Comparison of ENCODE assay signal across 13 mouse cellular contexts in genomic region chr7:51617941-51618340, GRCm38 (mm10). TPM values are rescaled to one million over a fixed set of nuclear protein-coding genes. Genes with fewer than 3 reads are reported as not detected.
DNase-seq lines count a peak whose midpoint lies in the region; ATAC-seq and TF ChIP-seq lines count a peak whose summit lies in the region.
"Had no signal": no experiment of that assay in that cellular context is flagged by ENCODE, and none has a peak within 500 bp of the region (broad histone marks: within the 10 kb centered on the region; RNA-seq: fewer than 3 reads in every experiment).

No protein-coding gene starts in this region.

- ATAC-seq in neural tube, embryonic 13.5 days (ENCODE audit: low read depth): no peak
- no peak for ATAC-seq in hindbrain, embryonic 15.5 days (ENCODE audit: low FRiP score, low read depth)

- no peak overlapping the region for H3K4me3 ChIP-seq in heart, adult 2 months
- H3K4me3 ChIP-seq in neural tube, embryonic 13.5 days: no peak overlapping the region
- no peak overlapping the region for H3K4me3 ChIP-seq in hindbrain, embryonic 15.5 days
- H3K4me3 ChIP-seq: stomach, embryonic 15.5 days had no signal

- intact Hi-C loops in heart, adult 2 months (cut with DNase I): loop anchor here (2.0 kb wide), 1 partner anchor 355 kb away; no protein-coding TSS in a partner anchor

- H3K9me3 ChIP-seq in neural tube, embryonic 13.5 days: no peaks in the 10 kb centered on the region
- H3K9me3 ChIP-seq in hindbrain, embryonic 15.5 days: no peaks in the 10 kb centered on the region
- H3K9me3 ChIP-seq: stomach, embryonic 15.5 days had no signal

- TF ChIP-seq POLR2A in heart, adult 2 months (IDR thresholded peaks at IDR 0.05; ENCODE audit: insufficient read depth, low read depth, low read length): no peak

- H3K79me2 ChIP-seq in heart, adult 2 months (replicated peaks; ENCODE audit: control insufficient read depth, insufficient read depth, low read length): no peaks in the 10 kb centered on the region

- peak; percentile 65 for TF ChIP-seq CTCF in heart, adult 2 months (IDR thresholded peaks at IDR 0.05)

- no peak overlapping the region for H3K4me2 ChIP-seq in neural tube, embryonic 13.5 days
- H3K4me2 ChIP-seq in hindbrain, embryonic 15.5 days: 0 out of 2 replicates have a peak overlapping the region, but pooled peaks have one; percentile 15
- H3K4me2 ChIP-seq: stomach, embryonic 15.5 days had no signal

- H3K9ac ChIP-seq in heart, adult 2 months (ENCODE audit: low read depth, low read length): no peak overlapping the region
- 0 out of 2 replicates have a peak overlapping the region, but pooled peaks have one; percentile 22 for H3K9ac ChIP-seq in neural tube, embryonic 13.5 days
- no peak overlapping the region for H3K9ac ChIP-seq in hindbrain, embryonic 15.5 days
- H3K9ac ChIP-seq: stomach, embryonic 15.5 days had no signal

- no peaks in the 10 kb centered on the region for H3K4me1 ChIP-seq in heart, adult 2 months (ENCODE audit: control insufficient read depth, insufficient read depth, low read length)
- peaks cover 9% of the 10 kb centered on the region; the same call in 1 of the 2 replicates for H3K4me1 ChIP-seq in neural tube, embryonic 13.5 days (replicated peaks)
- no peaks in the 10 kb centered on the region for H3K4me1 ChIP-seq in hindbrain, embryonic 15.5 days (replicated peaks)
- H3K4me1 ChIP-seq: stomach, embryonic 15.5 days had no signal

- DNase-seq in heart, adult 2 months: no peak
- no peak for DNase-seq in heart, adult 8-10 months (ENCODE audit: low spot score)
- no peak for DNase-seq in neural tube, embryonic 10.5 days (ENCODE audit: extremely low spot score, low spot score)
- DNase-seq in testis, postnatal 14 days (ENCODE audit: low spot score): no peak
- DNase-seq in right cerebral cortex, postnatal 14 days: no peak
- no peak for DNase-seq in thymus, postnatal 36 days
- DNase-seq: cerebellum, adult 8-10 months; heart, postnatal 14 days; layer of hippocampus, postnatal 36 days; lung, postnatal 14 days had no signal

- TF ChIP-seq EP300 in heart, adult 2 months (IDR thresholded peaks at IDR 0.05; ENCODE audit: insufficient read depth, low read depth, low read length): no peak

- peaks cover 2% of the 10 kb centered on the region; the same call in 1 of the 2 replicates for H3K27me3 ChIP-seq in heart, adult 2 months (ENCODE audit: control insufficient read depth, insufficient read depth, low read length)
- peaks cover 32% of the 10 kb centered on the region for H3K27me3 ChIP-seq in neural tube, embryonic 13.5 days
- H3K27me3 ChIP-seq in hindbrain, embryonic 15.5 days: 0 out of 2 replicates have a peak, but pooled peaks cover 5% of the 10 kb centered on the region

- no peaks in the 10 kb centered on the region for H3K36me3 ChIP-seq in heart, adult 2 months (ENCODE audit: control insufficient read depth, insufficient read depth, low read length)
- H3K36me3 ChIP-seq in neural tube, embryonic 13.5 days: no peaks in the 10 kb centered on the region
- H3K36me3 ChIP-seq in hindbrain, embryonic 15.5 days: no peaks in the 10 kb centered on the region
- H3K36me3 ChIP-seq: stomach, embryonic 15.5 days had no signal

- no peak overlapping the region for H3K27ac ChIP-seq in heart, adult 2 months
- peak overlapping the region; percentile 62 for H3K27ac ChIP-seq in neural tube, embryonic 13.5 days (replicated peaks)
- 0 out of 2 replicates have a peak overlapping the region, but pooled peaks have one; percentile 51 for H3K27ac ChIP-seq in hindbrain, embryonic 15.5 days (replicated peaks)
- H3K27ac ChIP-seq: stomach, embryonic 15.5 days had no signal

RNA-seq across cellular contexts. Expression of gene Slc17a6, which starts 3.9 kb away (rescaled TPM):
- total RNA-seq in heart, adult 2 months (2021): not detected
- polyA plus RNA-seq in heart, adult 2 months (2012; rRNA removed): not detected in 2 replicates
- not detected for total RNA-seq in heart, adult 8-10 months (2022)
- polyA plus RNA-seq in neural tube, embryonic 13.5 days (2015; fragmentation: Nextera tagmentation; extraction: Ambion mirVana): 78.3 and 85.1 TPM in 2 replicates
- polyA plus RNA-seq in hindbrain, embryonic 15.5 days (2015; fragmentation: Nextera tagmentation; extraction: Ambion mirVana): 97.5 and 105 TPM in 2 replicates
- total RNA-seq: heart, postnatal 14 days had no signal

Comparison
In these comparisons a context has a peak if more than half of its experiments do, and no peak if none do; other contexts are left out.
1. RNA of gene Slc17a6, which starts 3.9 kb away (polyA plus RNA-seq): 97.5 to 105 TPM in hindbrain, embryonic 15.5 days and 78.3 to 85.1 TPM in neural tube, embryonic 13.5 days; not detected in heart, adult 2 months; every median in the first group is over 10 times any median in the second.